Mouse (Mus musculus) layer of hippocampus, adult 18-20 months (tissue): ENCODE data around the gene Trhr2. TPM values are rescaled to one million over a fixed set of nuclear protein-coding genes. Genes with fewer than 3 reads are reported as not detected.
"Not testable (repeated sequence)": the region's sequence is repeated elsewhere in the genome, so short reads cannot be mapped to it uniquely, and the experiment has no call there.

Experiments used
- DNase-seq, 2 experiments: peaks; one replicate each; pipeline ENCODE4 v3.0.0; 2022; ENCODE audit warnings: low spot score in 2 of 2
- total RNA-seq, 2 experiments: library from RNA; stranded (reverse); gene quantifications; 2 replicates each; pipeline ENCODE4 v1.2.3; 2021

Gene Trhr2
- total RNA-seq, 2 experiments from 2014 or later = 0.41 to 1.3 TPM

- peak; percentile 65 to 90 for DNase-seq
These were observed 27.6 kb downstream of the Trhr2 start for GRCm38 (mm10) chr8:122332753-122333506.

DNA sequence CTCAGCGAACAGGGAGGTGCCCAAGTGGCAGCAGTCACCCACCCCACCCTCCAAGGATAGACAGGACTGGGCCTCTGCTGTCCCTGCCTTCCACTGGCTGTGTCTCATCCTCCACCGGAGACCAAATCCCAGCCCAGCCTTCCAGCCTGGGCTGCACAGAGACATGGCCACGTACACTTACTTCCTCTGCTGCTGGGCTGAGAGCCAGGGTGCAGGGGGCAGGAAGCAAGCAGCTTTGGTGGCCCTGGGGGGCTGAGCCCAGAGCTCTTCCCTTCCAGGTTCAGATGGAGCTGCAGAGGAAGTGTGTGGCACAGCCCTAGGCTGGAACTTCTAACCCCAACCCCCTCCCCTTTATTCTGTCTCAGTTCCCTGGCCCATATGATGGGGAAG lies 29.4 kb downstream of the Trhr2 start:
- no peak for DNase-seq

GRCm38 (mm10) chr8:122330446-122331133 lies 30.0 kb downstream of the Trhr2 start:
- DNase-seq = no peak

- DNase-seq = no peak
These were observed 30.9 kb downstream of the Trhr2 start for GRCm38 (mm10) chr8:122329553-122330239.

DNA sequence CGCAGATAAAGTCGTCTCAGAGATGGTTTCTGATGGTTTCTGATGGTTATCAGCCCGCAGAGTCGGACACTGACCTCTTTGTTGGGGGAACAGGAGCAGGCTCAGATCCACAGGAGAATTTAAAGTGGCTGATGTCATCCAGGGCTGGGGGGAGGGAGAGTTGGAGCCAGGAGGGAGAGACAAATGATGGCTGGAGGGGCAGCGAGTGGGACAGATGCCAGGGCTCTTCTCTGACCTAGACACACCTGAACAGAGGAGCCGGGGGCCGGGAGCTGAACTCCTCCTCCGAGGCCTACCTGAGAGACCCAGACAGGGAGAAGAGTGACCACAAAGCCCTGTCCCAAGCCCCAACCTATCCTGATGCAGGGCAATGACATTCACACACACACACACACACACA lies 31.5 kb downstream of the Trhr2 start:
- DNase-seq = no peak

GRCm38 (mm10) chr8:122326114-122326542 lies 34.4 kb downstream of the Trhr2 start:
- DNase-seq = no peak

- DNase-seq = no peak
These were observed 35.4 kb downstream of the Trhr2 start for GRCm38 (mm10) chr8:122325196-122325595.

- not testable (repeated sequence) for DNase-seq
These were observed 36.6 kb downstream of the Trhr2 start for GRCm38 (mm10) chr8:122323951-122324402.

DNA sequence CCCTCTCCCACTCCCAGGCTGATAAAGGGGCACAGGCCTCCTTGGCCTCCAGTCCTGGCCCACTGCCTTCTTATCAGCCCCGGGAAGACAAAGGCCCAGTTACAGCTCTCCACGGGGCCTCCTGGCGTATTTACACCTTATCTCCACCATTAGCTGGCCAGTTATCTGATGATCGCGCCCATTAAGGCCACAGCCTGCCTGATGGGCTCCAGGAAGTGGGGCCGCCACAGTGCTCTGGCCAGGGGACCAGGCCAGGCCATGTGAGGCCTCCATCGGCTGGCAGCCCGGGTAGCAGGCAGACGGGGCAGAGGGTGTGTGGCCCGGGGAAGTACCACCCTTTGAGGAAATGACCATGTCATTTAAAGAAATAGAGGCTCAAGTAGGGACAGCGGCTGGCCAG lies 37.8 kb downstream of the Trhr2 start:
- no peak for DNase-seq

- DNase-seq = no peak
These were observed 38.4 kb downstream of the Trhr2 start for GRCm38 (mm10) chr8:122322126-122322525.

GRCm38 (mm10) chr8:122321455-122321921 lies 39.1 kb downstream of the Trhr2 start:
- DNase-seq = no peak

GRCm38 (mm10) chr8:122320541-122320940 lies 40.0 kb downstream of the Trhr2 start:
- DNase-seq = no peak

- no peak for DNase-seq
These were observed 40.9 kb downstream of the Trhr2 start for GRCm38 (mm10) chr8:122319708-122320075.

GRCm38 (mm10) chr8:122319045-122319707 lies 41.4 kb downstream of the Trhr2 start:
- DNase-seq = no peak

DNA sequence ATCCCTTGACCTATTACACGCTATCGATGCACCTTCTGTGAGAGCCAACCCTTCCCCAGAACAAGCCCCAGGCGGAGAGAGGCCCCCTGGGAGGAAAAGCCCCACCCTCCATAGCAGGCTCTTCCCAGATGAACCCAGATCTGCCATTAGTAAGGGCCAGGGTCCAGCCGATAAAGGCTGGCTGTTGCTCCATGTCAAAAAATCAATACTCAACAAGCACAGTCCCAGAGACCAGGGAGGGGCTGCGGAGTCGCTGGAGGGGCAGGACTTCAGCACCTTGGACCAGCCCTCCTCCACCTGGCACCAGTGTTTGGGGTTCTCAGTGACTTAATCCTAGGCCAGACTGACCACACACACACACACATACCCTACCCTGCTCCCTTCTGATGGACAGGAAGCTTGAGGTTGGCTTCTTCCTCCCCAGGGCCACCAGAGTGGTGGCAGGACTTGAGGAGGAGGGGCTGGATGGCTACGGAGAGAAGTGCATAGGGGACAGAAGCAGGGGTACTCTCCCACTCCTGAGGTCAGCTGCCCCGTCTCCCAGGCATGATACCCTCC lies 42.5 kb downstream of the Trhr2 start:
- DNase-seq = no peak

DNA sequence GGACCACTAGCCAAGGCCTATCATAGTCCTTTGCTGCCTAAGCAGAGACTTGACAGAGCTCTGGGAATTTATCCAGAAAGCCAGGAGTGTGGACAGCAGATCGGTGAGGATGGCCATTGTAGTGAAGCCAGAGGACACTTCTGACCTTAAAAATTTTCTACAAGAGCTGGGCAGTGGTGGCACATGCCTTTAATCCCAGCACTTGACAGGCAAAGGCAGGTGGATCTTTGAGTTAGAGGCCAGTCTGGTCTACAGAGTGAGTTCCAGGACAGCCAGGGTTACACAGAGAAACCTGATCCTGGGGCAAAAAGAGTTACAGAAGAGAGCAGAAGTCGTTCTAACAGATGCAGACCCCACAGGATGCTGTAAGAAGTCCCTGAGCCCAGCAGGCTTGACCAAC lies 44.1 kb downstream of the Trhr2 start:
- DNase-seq = no peak

DNA sequence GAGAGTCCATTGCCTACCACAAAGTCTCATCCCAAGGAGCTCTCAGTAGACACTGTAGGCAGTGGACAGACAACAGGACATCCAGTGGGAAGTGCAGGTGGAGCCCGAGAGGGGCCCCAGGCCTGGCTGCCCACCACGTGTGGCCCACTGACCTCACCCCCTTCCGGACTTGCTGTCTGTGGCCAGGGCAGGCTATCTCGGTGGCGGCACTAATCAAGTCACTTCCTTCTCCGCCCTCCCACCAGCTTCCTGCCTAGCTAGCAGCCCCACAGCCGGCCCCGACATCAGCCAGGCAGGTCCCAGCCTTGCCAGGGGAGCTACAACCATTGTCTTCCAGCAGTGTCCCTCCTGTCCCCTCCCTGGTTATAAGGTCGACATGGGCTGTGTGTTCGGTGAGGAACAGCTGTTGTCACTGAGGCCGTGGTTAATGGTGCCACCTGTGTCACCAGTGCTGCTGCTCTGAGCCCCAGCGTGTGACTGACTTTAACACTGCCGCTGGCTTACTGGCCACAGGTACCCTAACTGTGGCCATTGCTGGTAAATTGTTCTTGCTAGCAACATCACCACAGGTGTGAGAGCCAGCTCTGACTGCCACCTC lies 45.5 kb downstream of the Trhr2 start:
- no peak for DNase-seq

DNA sequence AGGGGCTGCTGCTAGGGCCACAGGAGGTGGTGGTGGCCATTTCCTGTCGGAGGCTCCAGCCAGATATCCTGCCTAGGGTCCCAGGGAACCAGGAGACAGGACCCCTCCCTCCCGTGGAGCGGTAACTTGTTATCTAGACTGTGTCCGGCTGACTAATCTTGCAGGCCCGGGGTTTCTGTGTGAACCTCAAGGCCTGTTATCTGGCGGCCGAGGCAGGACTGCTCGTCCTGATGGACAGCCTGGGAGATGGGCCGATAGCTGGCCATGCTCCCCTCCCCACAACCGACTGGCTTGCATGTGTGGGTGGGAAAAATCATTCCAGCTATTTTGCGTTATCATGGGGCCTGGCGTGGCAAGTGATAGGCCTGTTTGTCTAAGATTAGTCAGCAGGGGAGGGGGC lies 47.2 kb downstream of the Trhr2 start:
- DNase-seq = no peak

- DNase-seq = no peak
These were observed 48.0 kb downstream of the Trhr2 start for GRCm38 (mm10) chr8:122312553-122312952.

DNA sequence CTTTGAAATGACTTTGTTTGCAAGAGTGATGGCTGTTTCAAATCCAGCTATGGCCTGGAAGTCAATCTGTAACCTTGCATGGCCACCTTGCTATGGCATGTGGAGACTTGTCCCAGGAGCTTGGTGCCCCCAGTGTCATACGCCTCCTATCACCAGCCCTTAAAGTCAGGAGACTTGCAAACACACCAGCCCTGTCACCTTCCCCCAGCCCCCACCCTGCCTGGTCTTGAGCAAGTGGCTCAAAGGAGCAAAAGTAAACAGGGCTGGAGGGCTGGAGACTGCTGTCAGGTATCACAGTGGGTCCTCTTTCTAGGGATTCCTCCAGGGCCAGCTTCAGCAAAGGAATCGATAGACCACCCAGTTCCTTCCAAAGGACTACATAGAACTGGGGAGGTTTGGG lies 49.4 kb downstream of the Trhr2 start:
- DNase-seq = no peak

DNA sequence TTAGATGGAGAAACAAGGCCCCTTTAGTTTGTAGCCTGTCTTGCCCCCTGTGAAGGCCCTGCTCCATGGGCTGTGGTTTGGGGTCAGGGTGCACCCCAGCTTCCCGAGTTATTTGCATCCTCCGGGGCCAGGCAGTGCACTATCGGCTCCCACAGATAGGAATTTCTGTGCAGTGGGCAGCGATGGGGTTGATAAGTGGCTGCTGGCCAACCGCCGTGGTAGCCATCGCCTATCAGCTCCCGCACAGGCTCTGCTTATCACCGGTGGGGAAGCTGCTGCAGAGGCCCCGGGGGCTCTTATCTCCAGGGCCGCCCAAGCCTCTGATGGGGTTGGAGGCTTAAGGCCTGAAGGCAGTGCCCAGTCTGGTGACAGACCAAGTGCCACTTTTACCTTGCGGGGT lies 51.3 kb downstream of the Trhr2 start:
- no peak for DNase-seq
